Mouse (Mus musculus) monocyte, adult 59 days (primary cell): ENCODE measurements around the gene Dchs1. TPM values are rescaled to one million over a fixed set of nuclear protein-coding genes. Genes with fewer than 3 reads are reported as not detected.

Experiments
- total RNA-seq, 2 experiments: library from RNA; stranded (reverse); gene quantifications; one replicate each; pipeline ENCODE4 v1.2.4; 2023

Gene Dchs1
- under 1 TPM; 0.66 to 0.73 TPM for total RNA-seq

DNA sequence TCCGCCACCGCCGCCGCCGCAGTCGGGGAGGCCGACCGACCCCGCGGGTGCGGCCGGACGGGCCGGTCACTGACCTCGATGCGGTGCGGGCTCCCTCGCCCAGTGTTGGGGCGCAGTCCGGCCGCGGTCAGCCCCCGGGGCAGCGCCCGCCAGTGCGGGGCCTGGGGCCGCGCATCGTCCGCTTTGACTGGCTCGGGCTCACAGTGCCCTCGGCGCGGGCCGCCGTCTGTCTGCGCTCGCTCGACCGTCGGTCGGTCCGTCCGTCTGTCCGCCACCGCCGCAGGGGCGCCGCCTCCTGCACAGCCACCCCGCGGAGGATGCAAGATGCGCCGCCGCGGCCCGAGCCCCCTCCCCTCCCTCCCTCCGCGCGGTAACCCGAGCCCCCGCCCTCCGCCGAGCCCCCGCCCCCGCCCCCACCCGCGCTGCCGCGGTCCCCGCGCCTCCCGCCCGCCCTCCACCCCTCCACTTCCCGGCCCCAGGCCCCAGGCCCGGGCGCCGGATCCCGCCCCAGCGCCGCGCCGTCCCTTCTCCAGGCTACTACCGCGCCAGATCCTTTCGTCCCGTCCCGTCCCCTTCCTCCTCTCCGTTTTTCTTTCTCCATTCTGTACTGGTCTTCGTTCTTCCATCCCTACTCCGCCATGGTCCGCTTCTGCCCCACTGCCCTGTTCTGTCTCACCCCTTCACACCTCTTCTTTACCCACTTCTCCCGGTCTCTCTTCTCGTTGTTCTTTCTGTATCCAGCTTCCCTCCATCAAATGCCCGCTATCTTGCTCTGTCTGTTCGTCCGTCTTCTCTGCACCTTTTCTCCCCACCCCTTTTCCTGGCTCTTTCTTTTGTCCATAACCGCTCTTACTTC lies at the start of gene Dchs1:
Gene Dchs1, minus strand, starts transcription at position 370 of the 856 bp plus-strand sequence.

DNA sequence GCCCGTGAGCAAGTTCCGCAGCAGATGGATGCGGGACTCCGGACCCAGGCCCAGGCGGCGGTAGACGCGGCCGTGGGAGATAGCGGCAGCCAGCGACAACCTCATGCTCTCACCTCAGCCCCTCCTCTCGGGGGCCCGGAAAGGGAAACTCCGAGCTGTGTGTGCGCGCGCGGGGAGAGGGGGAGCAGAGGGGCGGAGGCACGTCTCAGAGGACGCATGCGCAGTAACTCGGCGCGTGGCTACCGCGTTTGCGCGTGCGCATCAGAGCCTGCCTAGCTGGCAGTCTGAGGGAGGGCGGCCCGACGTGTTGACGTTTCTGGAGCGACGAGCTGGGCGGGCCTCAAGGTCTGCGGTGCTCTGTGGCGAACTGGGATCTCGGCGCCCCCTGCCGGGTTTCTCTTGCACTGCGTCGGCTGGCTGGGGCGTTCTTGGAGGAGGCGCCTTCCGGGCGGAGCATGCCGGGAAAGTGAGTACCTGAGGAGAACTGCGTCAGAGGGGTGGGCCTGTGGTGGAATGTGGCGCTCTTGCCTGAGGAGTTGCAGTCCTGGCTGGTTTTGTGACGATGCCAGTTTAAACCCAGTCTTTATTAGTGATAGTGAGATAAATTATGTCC lies 23.5 kb upstream of the Dchs1 start, which contains the start of gene Mrpl17:
Gene Mrpl17, minus strand, starts transcription at position 223 of the 613 bp plus-strand sequence.

DNA sequence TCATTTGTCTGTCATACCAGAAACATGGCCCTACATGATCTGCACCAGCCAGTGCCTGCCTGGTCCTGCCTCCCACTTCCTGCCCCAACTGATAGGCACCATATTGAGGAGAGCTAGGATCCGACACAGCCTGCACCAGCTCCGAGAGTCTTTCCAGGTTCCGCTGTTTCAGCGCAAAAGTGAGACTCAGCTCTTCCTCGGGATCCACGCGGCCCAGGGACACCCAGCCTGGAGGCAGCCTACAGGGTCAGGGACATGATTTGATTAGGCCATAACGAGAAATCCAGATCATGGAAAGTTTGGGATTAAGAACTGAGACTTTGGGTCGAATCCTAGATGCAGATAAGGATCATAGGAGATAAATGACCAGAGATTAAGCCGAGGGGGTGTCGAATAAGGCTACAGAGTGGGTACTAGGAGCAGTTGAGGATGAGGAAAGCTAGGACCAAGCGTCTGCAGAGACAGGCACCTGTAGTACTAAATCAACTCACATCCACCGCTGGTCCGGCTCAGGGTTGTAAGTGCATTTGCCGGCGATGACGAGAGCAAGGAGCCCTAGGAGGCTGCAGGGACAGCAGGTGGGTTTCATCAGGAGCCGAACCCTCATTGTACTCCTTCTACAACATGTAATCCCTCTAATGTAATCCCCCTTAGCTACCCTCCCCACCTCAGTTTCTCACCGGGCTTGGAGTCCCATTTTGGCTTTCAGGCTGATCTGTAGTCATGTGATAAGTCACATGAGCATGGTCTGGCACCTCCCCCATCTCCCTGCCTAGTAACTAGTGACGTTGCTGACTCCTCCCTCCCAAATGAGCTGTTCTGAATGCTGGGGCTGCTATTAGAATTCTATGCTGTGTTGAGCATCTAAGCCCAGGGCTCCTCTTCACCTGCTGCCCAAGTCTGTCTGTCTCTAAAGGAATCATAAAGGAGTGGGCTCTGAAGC lies 35.7 kb downstream of the Dchs1 start, which contains the start of gene Tpp1:
Gene Tpp1, minus strand, starts transcription at position 745 of the 943 bp plus-strand sequence.

DNA sequence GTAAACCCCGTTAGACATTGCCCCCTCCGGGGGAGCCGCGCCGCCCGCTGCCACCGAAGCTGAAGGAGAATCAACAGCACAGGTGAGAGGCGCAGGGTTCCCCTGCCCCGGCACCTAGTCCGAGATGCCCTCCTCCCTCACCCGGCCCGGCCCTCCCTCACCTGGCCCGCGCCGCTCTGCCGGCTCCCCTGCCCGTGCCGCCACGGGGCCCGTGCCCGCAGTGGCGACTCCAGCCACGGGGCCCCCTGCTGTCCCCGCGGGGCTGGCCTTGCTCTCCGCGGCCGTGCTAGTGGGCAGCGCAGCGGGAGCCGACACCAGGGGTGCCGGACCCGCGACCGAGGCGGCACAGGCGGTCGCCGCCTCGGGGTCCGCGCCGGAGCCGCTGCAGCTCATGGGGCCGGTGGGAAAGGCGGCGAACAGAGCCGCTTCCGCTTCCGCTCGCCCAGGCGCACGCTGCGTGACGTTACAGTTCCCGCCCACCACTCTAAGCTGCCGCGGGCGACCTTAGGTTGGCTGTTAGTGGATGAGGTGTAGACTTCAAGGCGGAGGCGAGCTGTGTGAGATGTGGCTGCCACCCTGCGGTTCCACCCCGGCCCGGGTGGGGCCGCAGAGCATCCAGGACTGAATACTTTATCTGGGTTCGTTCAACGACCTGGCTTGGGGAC lies 43.4 kb downstream of the Dchs1 start, which contains the start of gene Taf10:
Gene Taf10, minus strand, starts transcription at position 436 of the 665 bp plus-strand sequence.

DNA sequence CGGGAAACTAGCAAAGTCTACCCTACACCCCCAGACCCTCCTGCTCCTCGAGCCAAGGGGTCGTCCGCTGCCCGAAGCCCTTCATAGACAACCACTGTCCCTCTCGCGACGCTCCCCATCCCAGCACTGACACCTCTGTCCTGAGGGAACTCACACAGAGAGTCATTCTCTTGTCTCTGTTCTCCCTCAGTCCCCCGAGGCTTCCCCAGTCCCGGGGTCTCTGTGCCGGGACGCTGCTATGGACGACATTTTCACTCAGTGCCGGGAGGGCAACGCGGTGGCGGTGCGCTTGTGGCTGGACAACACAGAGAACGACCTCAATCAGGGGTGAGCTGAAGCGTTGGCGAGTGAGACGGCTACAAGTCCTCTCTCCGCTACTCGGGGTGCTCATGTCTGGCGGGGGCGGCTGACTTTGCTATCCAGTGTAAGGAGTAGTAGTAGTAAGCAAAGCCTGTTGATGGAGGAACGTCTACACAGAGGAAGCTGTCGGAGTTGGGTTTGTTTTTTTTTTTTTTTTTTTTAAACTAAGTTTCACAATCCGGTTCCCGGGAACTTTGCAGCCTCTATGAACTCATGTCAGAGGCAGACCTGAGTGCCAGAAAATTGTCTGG lies 50.4 kb downstream of the Dchs1 start, which contains the start of gene Rrp8:
Gene Rrp8, minus strand, starts transcription at position 475 of the 611 bp plus-strand sequence.

DNA sequence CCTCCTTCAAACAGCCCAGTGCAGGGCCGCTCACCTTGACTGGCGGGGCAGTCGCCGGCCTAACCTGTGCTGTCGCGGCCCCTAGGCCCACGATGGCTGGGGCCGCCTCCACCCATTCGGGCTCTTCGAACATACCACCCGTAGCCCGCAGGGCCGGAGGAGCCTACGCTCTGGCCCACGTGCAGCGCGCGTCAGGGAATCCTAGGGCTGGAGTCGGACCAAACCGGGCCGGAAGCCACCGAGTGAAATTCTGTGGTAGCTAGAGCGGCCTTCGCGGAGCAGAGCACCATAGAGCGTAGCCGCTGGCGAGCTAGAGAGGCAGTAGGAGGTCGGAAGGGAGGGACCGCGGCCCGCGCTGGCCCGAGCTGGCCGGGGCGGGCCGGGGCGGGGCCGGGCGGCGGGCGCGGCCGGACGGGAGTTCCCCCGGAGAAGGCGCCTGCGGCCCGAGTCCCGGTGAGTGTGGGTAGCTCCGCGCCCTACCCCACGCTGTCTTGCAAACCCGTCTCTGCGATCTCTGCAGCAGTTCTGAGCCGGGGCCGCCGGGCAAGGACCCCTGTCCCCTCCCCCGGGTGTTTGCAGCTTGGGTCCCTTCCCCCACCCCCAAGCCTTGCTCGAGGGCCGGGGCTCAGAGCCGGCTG lies 51.1 kb downstream of the Dchs1 start, which contains the start of gene Ilk:
Gene Ilk, plus strand, starts transcription at position 329 of the 638 bp plus-strand sequence.

Other genes starting within 250 kb of the Dchs1 start
- 10 to 100 TPM; 16.4 to 19.5 TPM for gene Smpd1, start 233.3 kb downstream of the Dchs1 start, total RNA-seq
- gene Apbb1, start 206.0 kb downstream of the Dchs1 start, total RNA-seq = 1 to 10 TPM; 3.2 to 3.6 TPM
- not detected for gene Hpx, start 187.5 kb downstream of the Dchs1 start, total RNA-seq
- 10 to 100 TPM; 62.3 to 68.9 TPM for gene Trim3, start 154.1 kb downstream of the Dchs1 start, total RNA-seq
- 100 to 1,000 TPM; 102 to 110 TPM for gene Timm10b, start 147.6 kb downstream of the Dchs1 start, total RNA-seq
- 10 to 100 TPM; 26.1 to 31.4 TPM for gene Arfip2, start 147.2 kb downstream of the Dchs1 start, total RNA-seq
- 10 to 100 TPM; 17.0 to 21.6 TPM for gene Gm45799, start 147.1 kb downstream of the Dchs1 start, total RNA-seq
- gene Dnhd1, start 136.8 kb downstream of the Dchs1 start, total RNA-seq = 1 to 10 TPM; 3.1 to 9.1 TPM
- 100 to 1,000 TPM; 134 to 154 TPM for gene Ilk, start 51.1 kb downstream of the Dchs1 start, total RNA-seq
- 10 to 100 TPM; 13.5 to 15.6 TPM for gene Rrp8, start 50.3 kb downstream of the Dchs1 start, total RNA-seq
- 100 to 1,000 TPM; 179 to 208 TPM for gene Taf10, start 43.3 kb downstream of the Dchs1 start, total RNA-seq
- 100 to 1,000 TPM in 1 of 2 experiments, 10 to 100 TPM in 1; 83.7 to 102 TPM for gene Tpp1, start 35.4 kb downstream of the Dchs1 start, total RNA-seq
- 10 to 100 TPM; 48.6 to 57.9 TPM for gene Mrpl17, start 23.4 kb upstream of the Dchs1 start, total RNA-seq
- gene Gm4070, start 166.3 kb upstream of the Dchs1 start, total RNA-seq = 100 to 1,000 TPM; 109 to 130 TPM